Mouse (Mus musculus) thymus, postnatal 0 days (tissue): ENCODE results near the gene Kcnk1. TPM values are rescaled to one million over a fixed set of nuclear protein-coding genes. Genes with fewer than 3 reads are reported as not detected.
A peak's percentile ranks its signal among the peaks of the same experiment; 100 is the strongest.

Experiments
- DNase-seq: peaks from one replicate; pipeline ENCODE4 v3.0.0-alpha.2; 2015; ENCODE audit warnings: low spot score
- polyA plus RNA-seq: library from polyadenylated mRNA; unstranded; fragments of >200 nt; fragmentation: Nextera tagmentation; extraction: Ambion mirVana; gene quantifications from 2 replicates; pipeline ENCODE4 v1.2.1, GENCODE M21; 2015

The Kcnk1 gene
- polyA plus RNA-seq, 1 experiment from 2014 or later, result 1.9 TPM

DNA sequence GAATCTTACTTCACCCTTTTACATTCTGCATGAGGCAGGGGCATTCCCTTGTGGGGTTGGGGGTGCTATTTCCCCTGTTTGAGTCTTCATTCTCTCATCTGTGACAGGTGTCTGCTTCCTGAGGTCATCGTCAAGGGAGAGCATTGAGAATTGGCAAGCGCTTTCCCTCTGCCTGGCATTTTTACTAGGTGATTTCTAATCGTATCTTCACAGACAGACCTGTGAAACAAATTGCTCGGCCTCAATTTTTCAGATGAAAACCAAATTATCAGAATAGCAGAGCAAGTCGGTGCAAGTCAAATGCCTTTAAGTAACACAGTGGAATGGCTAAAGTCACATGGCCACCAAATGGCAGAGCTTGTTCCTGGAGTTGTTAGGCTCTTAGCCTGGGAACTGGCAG, 41.4 kb downstream of the Kcnk1 start:
- DNase-seq, result no peak

DNA sequence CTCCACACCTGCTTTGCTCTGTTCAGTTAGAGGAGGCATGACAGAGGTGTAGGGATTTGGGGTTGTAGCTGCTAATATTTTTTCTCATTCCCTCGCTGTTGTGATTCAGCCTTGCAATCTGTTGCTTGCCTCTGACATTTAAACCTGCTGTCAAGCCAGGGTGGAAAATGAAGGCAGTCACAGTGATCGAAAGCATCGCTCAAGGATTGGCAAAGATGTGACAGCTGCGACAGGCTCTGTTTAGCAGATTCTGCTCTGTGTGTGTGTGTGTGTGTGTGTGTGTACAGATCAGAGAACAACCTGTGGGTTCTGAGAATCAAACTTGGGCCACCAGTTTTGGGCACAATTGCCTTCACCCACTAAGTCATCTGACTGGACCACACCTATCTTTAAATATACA, 50.8 kb downstream of the Kcnk1 start:
- no peak for DNase-seq

DNA sequence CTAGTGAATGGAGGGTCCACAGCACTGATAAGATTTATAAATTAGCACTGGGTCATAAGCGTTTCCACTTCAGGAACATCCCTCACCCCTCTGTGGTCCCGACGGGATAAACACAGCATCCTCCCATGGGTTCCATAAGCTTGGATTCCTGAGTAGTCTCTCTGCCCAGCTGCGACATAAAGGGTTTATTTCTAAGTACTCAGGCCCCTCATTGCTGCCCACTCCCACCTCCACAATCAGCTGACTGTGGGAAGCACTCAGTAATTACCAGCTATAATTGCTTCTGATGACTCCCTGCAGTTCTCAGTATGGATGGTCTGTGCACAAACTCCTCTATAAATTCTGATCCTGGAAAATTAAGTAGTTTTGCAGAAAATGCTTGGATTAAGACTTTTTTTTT, 58.9 kb downstream of the Kcnk1 start:
- DNase-seq, result no peak

DNA sequence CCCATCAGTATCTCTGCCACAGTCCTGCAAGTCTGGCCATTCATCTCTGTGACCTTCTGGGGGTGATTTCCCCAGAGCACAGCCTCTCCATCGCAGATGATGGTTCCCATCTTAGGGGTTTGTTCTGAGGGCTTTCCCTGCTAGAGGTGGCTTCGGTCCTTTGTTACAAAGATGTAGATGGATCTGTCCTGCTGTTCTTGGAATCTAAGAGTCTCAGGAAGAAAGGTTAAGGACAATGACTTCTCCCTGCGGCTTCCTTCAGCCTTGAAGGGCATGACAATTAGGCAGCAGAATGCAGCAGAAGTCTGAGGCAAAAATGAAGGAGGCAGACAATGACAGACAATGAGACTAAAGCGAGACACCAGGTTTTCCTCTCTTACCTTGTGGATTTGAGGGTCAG, 63.9 kb downstream of the Kcnk1 start:
- no peak for DNase-seq

DNA sequence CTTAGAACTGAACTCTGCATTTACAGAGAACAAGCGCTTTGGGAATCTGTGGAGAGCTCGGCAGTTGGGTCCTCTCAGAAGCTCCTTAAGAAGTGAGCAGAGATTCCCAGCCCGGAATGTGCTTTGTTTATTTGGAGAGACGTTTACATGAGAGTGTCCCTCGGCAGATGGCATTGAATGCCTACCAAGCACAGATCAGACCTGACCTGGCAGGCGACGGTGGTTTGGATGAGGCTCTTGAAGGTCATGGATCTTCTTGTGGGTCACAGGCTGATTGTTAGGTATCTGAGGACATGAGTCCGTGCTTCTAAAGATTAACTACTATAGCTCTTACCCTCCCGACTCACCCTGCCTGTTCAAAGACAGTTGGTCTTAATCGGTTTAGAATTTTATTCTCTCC, 67.9 kb downstream of the Kcnk1 start:
- DNase-seq, result no peak

DNA sequence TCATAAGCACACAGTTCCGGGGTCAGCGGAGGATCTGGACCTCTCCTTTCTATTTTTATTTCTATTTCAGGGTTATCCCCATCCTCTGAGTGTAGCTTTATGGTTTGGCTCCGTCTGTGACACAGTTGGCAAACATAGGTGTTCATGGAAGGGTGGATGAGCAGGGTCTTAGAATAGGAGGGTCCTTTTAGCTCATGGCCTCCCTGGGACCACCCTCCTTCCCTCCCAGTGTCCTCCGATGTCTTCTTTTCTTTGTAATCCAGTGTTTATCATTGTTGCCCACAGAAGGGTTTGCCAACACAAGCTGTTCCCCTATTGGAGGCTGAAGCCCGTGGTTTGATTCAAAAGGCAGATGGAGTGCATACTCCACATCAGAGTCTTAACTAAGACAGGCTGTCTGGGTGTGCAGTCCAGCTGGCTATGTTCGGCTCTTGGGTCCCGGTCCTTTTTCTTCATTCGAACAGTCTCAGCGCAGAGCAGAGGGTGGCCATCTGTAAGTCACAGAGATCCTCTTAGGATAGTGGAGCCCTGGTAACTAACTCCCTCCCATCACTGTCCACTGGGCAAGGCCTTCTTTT, 69.0 kb downstream of the Kcnk1 start:
- no peak for DNase-seq

DNA sequence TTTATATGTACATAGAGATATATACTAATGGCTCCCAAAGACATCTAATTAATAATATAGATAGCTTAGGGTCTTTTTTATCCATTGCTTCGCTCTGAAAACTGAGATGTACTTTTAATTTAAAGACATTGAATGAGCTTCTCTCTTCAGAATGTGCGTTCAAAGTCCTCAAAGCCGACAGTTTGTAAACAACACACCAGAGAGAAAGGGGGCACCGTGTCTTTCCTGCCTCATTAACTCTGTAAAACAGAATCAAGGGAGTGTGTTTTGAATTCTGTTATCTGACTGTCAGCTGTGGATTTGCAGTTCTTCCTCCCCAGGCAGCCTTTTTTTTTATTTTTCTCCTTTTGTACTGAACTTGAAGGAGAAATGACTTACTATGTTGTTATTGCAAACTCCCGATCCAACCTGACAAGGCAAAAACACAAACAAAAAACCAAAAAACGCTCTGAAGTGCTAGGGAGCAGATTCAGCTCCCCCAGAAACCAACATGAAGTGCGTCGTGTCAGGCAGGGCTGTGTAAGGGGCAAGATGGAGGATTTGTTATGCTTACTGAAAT, 69.7 kb downstream of the Kcnk1 start:
- no peak for DNase-seq

DNA sequence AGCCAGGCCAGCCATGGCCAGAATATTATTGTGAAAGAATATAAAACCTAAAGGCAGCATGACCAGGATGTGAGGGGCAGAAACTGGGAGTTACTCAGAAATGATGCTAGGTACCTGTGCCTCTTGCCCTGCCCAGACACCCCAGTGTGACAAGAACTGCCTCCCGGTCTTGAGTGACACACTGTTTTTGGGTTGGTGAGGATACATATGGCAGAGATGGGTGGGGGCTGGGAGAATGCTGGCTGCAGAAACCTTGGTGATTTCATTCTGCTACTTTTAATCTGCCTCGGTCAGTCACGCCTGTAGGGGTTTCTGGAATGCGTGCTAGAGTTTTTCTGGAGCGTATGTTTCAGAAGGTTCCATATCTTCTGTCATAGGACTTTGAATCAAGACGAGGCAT, 72.3 kb downstream of the Kcnk1 start:
- DNase-seq, result no peak

DNA sequence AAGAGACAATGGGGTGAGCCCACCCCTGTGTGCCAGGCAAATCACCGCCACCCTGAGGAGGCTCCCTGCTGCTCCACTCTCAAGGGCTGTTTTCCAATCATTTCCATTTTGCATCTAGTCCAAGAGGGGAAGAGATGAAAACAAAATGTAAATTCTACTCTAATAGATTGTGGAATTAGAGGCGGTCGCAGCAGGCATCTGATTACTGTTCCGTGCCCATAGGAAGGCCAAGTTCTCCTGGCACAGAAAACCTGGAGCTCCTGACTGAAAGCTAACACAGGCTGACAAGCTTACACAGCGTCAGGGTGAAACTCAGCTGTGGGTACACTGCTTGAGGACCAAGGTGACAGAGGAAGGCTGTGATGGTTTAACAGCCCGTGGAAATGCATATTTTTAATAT, 73.2 kb downstream of the Kcnk1 start:
- no peak for DNase-seq

DNA sequence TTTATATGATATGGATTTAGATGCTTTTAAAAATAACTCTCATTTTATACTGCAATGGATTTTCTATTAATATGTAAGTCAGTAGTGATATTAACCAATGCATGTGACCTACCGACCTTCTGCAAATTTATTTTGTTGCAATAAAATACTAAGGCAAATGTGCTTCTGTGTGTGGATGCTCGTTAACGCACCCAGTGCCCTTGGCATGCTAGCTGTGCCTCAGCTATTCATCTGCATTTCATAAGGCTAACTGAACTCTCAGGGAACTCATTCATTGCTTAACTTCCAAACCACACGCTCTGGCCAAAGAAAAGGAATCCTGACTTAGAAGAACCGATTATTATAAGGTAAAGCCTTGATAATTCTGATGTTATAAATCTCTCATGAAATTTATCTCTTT, 77.7 kb downstream of the Kcnk1 start:
- no peak for DNase-seq

DNA sequence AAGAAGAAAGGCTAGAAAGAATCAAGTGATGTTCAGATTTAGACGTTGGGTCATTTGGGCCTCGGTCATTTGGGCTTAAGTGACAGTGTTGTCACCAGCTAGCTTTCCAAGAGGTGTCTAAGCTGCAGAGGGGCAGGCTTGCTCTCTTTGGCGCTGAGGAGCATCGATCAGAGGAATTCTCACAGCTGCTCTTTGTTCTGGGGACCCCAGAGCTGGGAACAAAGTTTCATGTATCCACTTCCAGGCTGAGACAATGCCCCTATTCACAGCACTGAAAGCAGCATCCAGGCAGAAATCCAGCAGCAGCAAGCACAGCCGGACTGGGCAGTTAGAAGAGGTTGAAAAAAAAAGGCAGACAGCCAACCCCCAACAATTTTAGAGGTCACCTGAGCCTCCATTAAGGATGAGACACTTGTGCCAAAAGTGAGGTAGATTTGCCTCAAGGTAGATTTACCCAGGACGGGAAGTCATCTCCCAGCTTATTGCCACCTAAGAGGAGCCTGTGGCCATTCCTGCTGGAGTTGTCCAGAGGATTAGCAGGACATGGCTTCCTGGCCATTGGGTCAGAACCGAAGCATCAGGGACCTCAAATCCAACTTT, 78.3 kb downstream of the Kcnk1 start:
- no peak for DNase-seq

DNA sequence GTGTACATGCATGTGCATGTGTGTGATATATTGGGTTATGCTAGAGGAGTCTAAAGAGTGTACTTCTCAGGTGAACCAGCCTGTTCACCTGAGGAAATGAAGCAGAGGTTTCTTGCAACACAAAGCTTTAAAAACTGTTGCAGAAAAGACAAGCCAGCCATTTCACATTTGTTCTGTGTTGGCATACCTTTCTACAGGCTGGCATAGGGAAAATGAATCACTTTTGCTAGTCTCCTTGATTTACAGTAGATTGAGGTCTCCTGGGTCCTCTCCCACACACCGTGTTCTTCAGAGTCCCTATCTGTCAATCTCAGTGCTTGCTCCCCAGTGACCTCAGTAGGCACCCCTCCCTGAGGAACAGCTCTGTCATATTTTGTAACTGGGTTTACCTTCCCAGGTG, 79.1 kb downstream of the Kcnk1 start:
- no peak for DNase-seq

DNA sequence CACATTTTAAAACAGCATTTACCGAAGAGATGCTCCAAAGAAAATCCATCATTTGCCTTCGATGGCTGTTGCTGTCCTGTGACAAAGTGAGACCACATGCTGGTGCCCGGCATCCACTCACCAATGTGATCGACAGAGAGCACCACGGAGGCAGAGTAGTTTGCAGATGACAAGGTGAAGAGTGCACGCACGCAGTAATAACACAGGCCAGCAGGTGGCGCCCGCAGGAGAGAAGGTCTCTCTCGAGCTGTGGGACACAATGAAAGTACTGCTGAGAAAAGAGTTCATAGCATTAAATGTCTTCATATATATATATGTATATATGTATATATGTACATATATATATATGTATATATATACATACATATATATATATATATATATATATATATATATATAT, 80.4 kb downstream of the Kcnk1 start:
- peak; percentile 54 for DNase-seq

Other genes starting within 250 kb of the Kcnk1 start
- 0.03 and 0.07 TPM in 2 replicates for gene Pcnx2, start 96.9 kb upstream of the Kcnk1 start, polyA plus RNA-seq
- gene Map3k21, start 84.7 kb upstream of the Kcnk1 start, polyA plus RNA-seq, result 0.03 TPM in 1 of 2 replicates, not detected in the other